Mouse (Mus musculus): Measurements from ENCODE around the gene Fam57b.
A peak's percentile ranks its signal among the peaks of the same experiment; 100 is the strongest.

Gene Fam57b

GRCm38 (mm10) chr7:126863791-126864190 is 66.3 kb downstream of the Fam57b start:
- DNase-seq (ENCODE audit: inconsistent age in 2 of 2, low spot score in 1 of 2): no peak

- no peak for DNase-seq (ENCODE audit: inconsistent age in 2 of 2, low spot score in 1 of 2)
These were observed 70.1 kb downstream of the Fam57b start for GRCm38 (mm10) chr7:126867534-126867933.

GRCm38 (mm10) chr7:126868003-126868402 is 70.5 kb downstream of the Fam57b start:
- no peak for DNase-seq (ENCODE audit: inconsistent age in 2 of 2, low spot score in 1 of 2)

GRCm38 (mm10) chr7:126869780-126870519 is 72.5 kb downstream of the Fam57b start:
- DNase-seq (ENCODE audit: inconsistent age in 2 of 2, low spot score in 1 of 2): peak in 1 of 2 experiments; percentile 22

GRCm38 (mm10) chr7:126870520-126870891 is 73.0 kb downstream of the Fam57b start:
- DNase-seq (ENCODE audit: inconsistent age in 2 of 2, low spot score in 1 of 2): peak in 1 of 2 experiments; percentile 25

- DNase-seq (ENCODE audit: inconsistent age in 2 of 2, low spot score in 1 of 2): no peak
These were observed 79.8 kb downstream of the Fam57b start for GRCm38 (mm10) chr7:126877239-126877638.

Measured in adrenal gland, adult (tissue).